Mouse (Mus musculus): Measurements from ENCODE around the gene Yeats2. TPM values are rescaled to one million over a fixed set of nuclear protein-coding genes. Genes with fewer than 3 reads are reported as not detected.

The Yeats2 gene
- polyA plus RNA-seq, 1 experiment from 2014 or later: 53.3 TPM

GRCm38 (mm10) chr16:20226676-20227075 is 85.8 kb downstream of the Yeats2 start:
- Histone ChIP-seq H3K4me1 (ENCODE audit: insufficient read depth) (no peaks in the 10 kb centered on the region), H3K36me3 (ENCODE audit: insufficient read depth) (peaks cover 80% of the 10 kb centered on the region), H3K4me2 (no peak overlapping the region), H3K9ac (no peak overlapping the region), H3K27ac (ENCODE audit: low read depth) (no peak overlapping the region), H3K27me3 (ENCODE audit: insufficient read depth, low read length) (no peaks in the 10 kb centered on the region), H3K9me3 (ENCODE audit: low read depth, low read length) (no peaks in the 10 kb centered on the region), H3K4me3 (ENCODE audit: low read depth, low read length) (no peak overlapping the region)
- no peak for ATAC-seq (ENCODE audit: insufficient read depth)
- TF ChIP-seq CTCF (IDR thresholded peaks at IDR 0.05; ENCODE audit: low read depth): no peak
- no peak for DNase-seq
- 91% methylated on average over 4 of the region's 4 CpGs for WGBS

- DNase-seq (no peak), ATAC-seq (ENCODE audit: insufficient read depth) (no peak)
- no peaks in the 10 kb centered on the region for H3K9me3 ChIP-seq (ENCODE audit: low read depth, low read length)
- no peak overlapping the region for H3K27ac ChIP-seq (ENCODE audit: low read depth)
- no peak overlapping the region for H3K4me3 ChIP-seq (ENCODE audit: low read depth, low read length)
- no peak overlapping the region for H3K4me2 ChIP-seq
- no peaks in the 10 kb centered on the region for H3K27me3 ChIP-seq (ENCODE audit: insufficient read depth, low read length)
- H3K4me1 ChIP-seq (ENCODE audit: insufficient read depth): no peaks in the 10 kb centered on the region
- peaks cover 78% of the 10 kb centered on the region for H3K36me3 ChIP-seq (ENCODE audit: insufficient read depth)
- no peak overlapping the region for H3K9ac ChIP-seq
- peak; percentile 22; the same call in 1 of the 2 replicates for TF ChIP-seq CTCF (IDR thresholded peaks at IDR 0.05; ENCODE audit: low read depth)
- 51% methylated on average over 6 of the region's 6 CpGs for WGBS
Measured at GRCm38 (mm10) chr16:20227504-20227903, 86.6 kb downstream of the Yeats2 start.

- 86% methylated on average over 5 of the region's 5 CpGs for WGBS
- Histone ChIP-seq H3K36me3 (ENCODE audit: insufficient read depth) (peaks cover 76% of the 10 kb centered on the region), H3K4me3 (ENCODE audit: low read depth, low read length) (no peak overlapping the region), H3K4me2 (no peak overlapping the region), H3K27ac (ENCODE audit: low read depth) (no peak overlapping the region), H3K27me3 (ENCODE audit: insufficient read depth, low read length) (no peaks in the 10 kb centered on the region), H3K9ac (no peak overlapping the region), H3K4me1 (ENCODE audit: insufficient read depth) (no peaks in the 10 kb centered on the region), H3K9me3 (ENCODE audit: low read depth, low read length) (no peaks in the 10 kb centered on the region)
- TF ChIP-seq CTCF (IDR thresholded peaks at IDR 0.05; ENCODE audit: low read depth): no peak
- ATAC-seq (ENCODE audit: insufficient read depth) (no peak), DNase-seq (no peak)
Measured at GRCm38 (mm10) chr16:20228167-20228566, 87.3 kb downstream of the Yeats2 start.

GRCm38 (mm10) chr16:20234406-20234805 is 93.5 kb downstream of the Yeats2 start:
- ATAC-seq (ENCODE audit: insufficient read depth): no peak
- Histone ChIP-seq H3K36me3 (ENCODE audit: insufficient read depth) (peaks cover 39% of the 10 kb centered on the region), H3K27me3 (ENCODE audit: insufficient read depth, low read length) (no peaks in the 10 kb centered on the region), H3K4me3 (ENCODE audit: low read depth, low read length) (no peak overlapping the region), H3K9ac (no peak overlapping the region), H3K9me3 (ENCODE audit: low read depth, low read length) (no peaks in the 10 kb centered on the region), H3K4me1 (ENCODE audit: insufficient read depth) (no peaks in the 10 kb centered on the region), H3K27ac (ENCODE audit: low read depth) (no peak overlapping the region), H3K4me2 (no peak overlapping the region)
- whole genome bisulfite sequencing: 73% methylated on average over 4 of the region's 4 CpGs
- no peak for TF ChIP-seq CTCF (IDR thresholded peaks at IDR 0.05; ENCODE audit: low read depth)
- no peak for DNase-seq

- 77% methylated on average over 4 of the region's 4 CpGs for WGBS
- H3K9ac ChIP-seq: no peak overlapping the region
- H3K27ac ChIP-seq (ENCODE audit: low read depth): no peak overlapping the region
- H3K27me3 ChIP-seq (ENCODE audit: insufficient read depth, low read length): 0 out of 2 replicates have a peak, but pooled peaks cover 3% of the 10 kb centered on the region
- peaks cover 11% of the 10 kb centered on the region; the same call in 1 of the 2 replicates for H3K36me3 ChIP-seq (ENCODE audit: insufficient read depth)
- no peak overlapping the region for H3K4me2 ChIP-seq
- no peaks in the 10 kb centered on the region for H3K9me3 ChIP-seq (ENCODE audit: low read depth, low read length)
- no peak for DNase-seq
- no peak for TF ChIP-seq CTCF (IDR thresholded peaks at IDR 0.05; ENCODE audit: low read depth)
- no peak for ATAC-seq (ENCODE audit: insufficient read depth)
- no peaks in the 10 kb centered on the region for H3K4me1 ChIP-seq (ENCODE audit: insufficient read depth)
- no peak overlapping the region for H3K4me3 ChIP-seq (ENCODE audit: low read depth, low read length)
Measured at GRCm38 (mm10) chr16:20237426-20237825, 96.6 kb downstream of the Yeats2 start.

GRCm38 (mm10) chr16:20238646-20239045 is 97.8 kb downstream of the Yeats2 start:
- H3K4me2 ChIP-seq: no peak overlapping the region
- 79% methylated on average over 4 of the region's 4 CpGs for WGBS
- DNase-seq: no peak
- no peaks in the 10 kb centered on the region for H3K9me3 ChIP-seq (ENCODE audit: low read depth, low read length)
- no peak for TF ChIP-seq CTCF (IDR thresholded peaks at IDR 0.05; ENCODE audit: low read depth)
- no peak overlapping the region for H3K4me3 ChIP-seq (ENCODE audit: low read depth, low read length)
- no peaks in the 10 kb centered on the region for H3K4me1 ChIP-seq (ENCODE audit: insufficient read depth)
- H3K27ac ChIP-seq (ENCODE audit: low read depth): no peak overlapping the region
- H3K9ac ChIP-seq: no peak overlapping the region
- no peak for ATAC-seq (ENCODE audit: insufficient read depth)
- 0 out of 2 replicates have a peak, but pooled peaks cover 3% of the 10 kb centered on the region for H3K27me3 ChIP-seq (ENCODE audit: insufficient read depth, low read length)
- 0 out of 2 replicates have a peak, but pooled peaks cover under 1% of the 10 kb centered on the region for H3K36me3 ChIP-seq (ENCODE audit: insufficient read depth)

- ATAC-seq (ENCODE audit: insufficient read depth): peak; percentile 81
- 0 out of 2 replicates have a peak, but pooled peaks cover 3% of the 10 kb centered on the region for H3K27me3 ChIP-seq (ENCODE audit: insufficient read depth, low read length)
- peak; percentile 71 for DNase-seq
- WGBS: under 1% methylated on average over 88 of the region's 90 CpGs
- no peak for TF ChIP-seq CTCF (IDR thresholded peaks at IDR 0.05; ENCODE audit: low read depth)
- H3K4me1 ChIP-seq (ENCODE audit: insufficient read depth): no peaks in the 10 kb centered on the region
- H3K36me3 ChIP-seq (ENCODE audit: insufficient read depth): no peaks in the 10 kb centered on the region
- H3K4me2 ChIP-seq: peak within 1 kb of the TSS; percentile 86
- no peaks in the 10 kb centered on the region for H3K9me3 ChIP-seq (ENCODE audit: low read depth, low read length)
- no peak within 1 kb of the TSS for H3K27ac ChIP-seq (ENCODE audit: low read depth)
- peak within 1 kb of the TSS; percentile 63 for H3K9ac ChIP-seq
- peak within 1 kb of the TSS; percentile 65 for H3K4me3 ChIP-seq (ENCODE audit: low read depth, low read length)
Measured at GRCm38 (mm10) chr16:20240468-20241414, 99.9 kb downstream of the Yeats2 start, which contains the start of gene Map6d1. Gene Map6d1, minus strand, starts transcription at chr16:20241358.
